Mouse (Mus musculus) heart, embryonic 14.5 days (tissue): ENCODE measurements around the gene Lbp. TPM values are rescaled to one million over a fixed set of nuclear protein-coding genes. Genes with fewer than 3 reads are reported as not detected.

ENCODE experiments used
- ATAC-seq: fragments of 200-750 bp; cut with Nextera tagmentation; 2 replicates; pipeline ENCODE4 v1.8.0; 2017; ENCODE audit warnings: low read depth, moderate TSS enrichment; ENCODE audit not compliant: insufficient number of reproducible peaks, insufficient read depth, low FRiP score
- H3K27ac ChIP-seq, 2 experiments: fragments of 200-500 bp in 1 of 2; fragments of 300-500 bp in 1 of 2; sonication (generic) in 1 of 2; replicated peaks in 1 of 2; 2 replicates each; pipeline ENCODE4 v1.5.1; 2012 to 2014; ENCODE audit warnings: low read depth in 2 of 2, low read length in 2 of 2, control low read depth in 1 of 2, mild to moderate bottlenecking in 1 of 2, mixed read lengths in 1 of 2; ENCODE audit not compliant: control insufficient read depth in 1 of 2, insufficient read depth in 1 of 2
- H3K27me3 ChIP-seq: fragments of 300-500 bp; sonication (generic); 2 replicates; pipeline ENCODE4 v1.6.1; 2014; ENCODE audit warnings: mild to moderate bottlenecking, low read length, control low read depth; ENCODE audit not compliant: control insufficient read depth, insufficient read depth
- H3K36me3 ChIP-seq: fragments of 300-500 bp; sonication (generic); 2 replicates; pipeline ENCODE4 v1.6.1; 2014; ENCODE audit warnings: mild to moderate bottlenecking, control low read depth, low read length, mixed read lengths; ENCODE audit not compliant: control insufficient read depth, insufficient read depth
- H3K4me1 ChIP-seq, 2 experiments: fragments of 200-500 bp in 1 of 2; fragments of 300-500 bp in 1 of 2; sonication (generic) in 1 of 2; 2 replicates each; pipeline ENCODE4 v1.6.1; 2012 to 2014; ENCODE audit warnings: low read length in 2 of 2, control low read depth in 1 of 2, mixed read lengths in 1 of 2; ENCODE audit not compliant: control insufficient read depth in 2 of 2, insufficient read depth in 2 of 2
- H3K4me2 ChIP-seq: fragments of 300-500 bp; sonication (generic); 2 replicates; pipeline ENCODE4 v1.6.1; 2014; ENCODE audit warnings: mild to moderate bottlenecking, low read length
- H3K4me3 ChIP-seq, 2 experiments: fragments of 200-500 bp in 1 of 2; fragments of 300-500 bp in 1 of 2; sonication (generic) in 1 of 2; 2 replicates each; pipeline ENCODE4 v1.5.1; 2012 to 2014; ENCODE audit warnings: low read length in 2 of 2, mild to moderate bottlenecking in 2 of 2, control low read depth in 1 of 2, low read depth in 1 of 2, moderate library complexity in 1 of 2; ENCODE audit not compliant: control insufficient read depth in 1 of 2, insufficient read depth in 1 of 2
- H3K9ac ChIP-seq: fragments of 300-500 bp; sonication (generic); 2 replicates; pipeline ENCODE4 v1.6.1; 2014; ENCODE audit warnings: mild to moderate bottlenecking, low read length
- H3K9me3 ChIP-seq: fragments of 300-500 bp; sonication (generic); 2 replicates; pipeline ENCODE4 v1.6.1; 2016; ENCODE audit warnings: low read length, control low read depth; ENCODE audit not compliant: control insufficient read depth
- WGBS: fragments of 180-500 bp; shearing (Covaris S2); extraction: QIAGEN DNeasy Blood & Tissue Kit; methylation state at CpG from one replicate; pipeline ENCODE4 v1.1.7; 2014; 5-methylcytosine and 5-hydroxymethylcytosine counted together
- polyA plus RNA-seq: library from polyadenylated mRNA; unstranded; fragments of >200 nt; fragmentation: Nextera tagmentation; extraction: Ambion mirVana; gene quantifications from 2 replicates; pipeline ENCODE4 v1.2.1, GENCODE M21; 2014

Gene Lbp
- polyA plus RNA-seq, 1 experiment from 2014 or later = 18.0 TPM

- Histone ChIP-seq H3K27me3 (no peaks in the 10 kb centered on the region), H3K9ac (no peak overlapping the region), H3K4me1 (no peaks in the 10 kb centered on the region), H3K4me3 (no peak overlapping the region), H3K27ac (no peak overlapping the region), H3K9me3 (no peaks in the 10 kb centered on the region), H3K36me3 (peaks cover 53% of the 10 kb centered on the region), H3K4me2 (no peak overlapping the region)
- ATAC-seq = no peak
- 77% methylated on average over 3 of the region's 3 CpGs for WGBS
These were observed 46.7 kb downstream of the Lbp start for GRCm38 (mm10) chr2:158352801-158353520.

- H3K36me3 ChIP-seq = peaks cover 69% of the 10 kb centered on the region
- no peaks in the 10 kb centered on the region for H3K27me3 ChIP-seq
These were observed 48.2 kb downstream of the Lbp start for GRCm38 (mm10) chr2:158354348-158355114.

GRCm38 (mm10) chr2:158355238-158355637 is 48.9 kb downstream of the Lbp start:
- no peak overlapping the region for H3K9ac ChIP-seq
- no peak for ATAC-seq

More at GRCm38 (mm10) chr2:158354348-158355114, 48.2 kb downstream of the Lbp start:
- H3K4me2 ChIP-seq = no peak overlapping the region
- H3K4me1 ChIP-seq = peaks cover 0 to 9% of the 10 kb centered on the region in 2 experiments; a peak in 1 of 4 replicates
- 83% methylated on average over 7 of the region's 7 CpGs for WGBS
- no peak overlapping the region for H3K9ac ChIP-seq
- no peak overlapping the region for H3K27ac ChIP-seq
- H3K4me3 ChIP-seq = no peak overlapping the region
- H3K9me3 ChIP-seq = no peaks in the 10 kb centered on the region
- no peak for ATAC-seq

DNA sequence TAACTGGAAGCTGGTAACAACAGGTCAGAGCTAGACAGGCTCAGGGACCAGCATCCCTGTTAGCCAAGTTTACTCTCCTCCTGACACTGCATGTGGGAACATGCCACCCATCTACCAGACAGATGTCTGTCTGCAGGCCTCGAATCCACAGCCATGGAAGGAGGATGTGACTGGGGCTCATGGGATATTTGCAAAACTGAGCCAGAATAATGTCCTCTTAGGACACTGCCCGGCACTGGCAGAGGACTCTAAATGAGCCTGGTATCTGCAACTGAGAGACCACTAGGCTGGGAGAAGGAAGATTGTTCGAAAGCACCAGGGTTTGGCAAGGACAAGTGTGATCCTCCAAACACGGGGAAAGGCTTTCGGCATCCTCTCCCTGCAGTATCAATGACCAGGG is 49.8 kb downstream of the Lbp start:
- Histone ChIP-seq H3K9me3 (no peaks in the 10 kb centered on the region), H3K27me3 (no peaks in the 10 kb centered on the region), H3K36me3 (peaks cover 77% of the 10 kb centered on the region), H3K27ac (no peak overlapping the region), H3K4me2 (no peak overlapping the region), H3K4me1 (peaks cover 6 to 19% of the 10 kb centered on the region in 2 experiments), H3K9ac (no peak overlapping the region), H3K4me3 (no peak overlapping the region)
- 87% methylated on average over 5 of the region's 5 CpGs for WGBS
- no peak for ATAC-seq

More at GRCm38 (mm10) chr2:158355238-158355637, 48.9 kb downstream of the Lbp start:
- 88% methylated on average over 2 of the region's 2 CpGs for WGBS
- Histone ChIP-seq H3K27ac (no peak overlapping the region), H3K36me3 (peaks cover 76% of the 10 kb centered on the region), H3K27me3 (no peaks in the 10 kb centered on the region), H3K9me3 (no peaks in the 10 kb centered on the region), H3K4me3 (no peak overlapping the region), H3K4me2 (no peak overlapping the region), H3K4me1 (peaks cover 2 to 14% of the 10 kb centered on the region in 2 experiments)

DNA sequence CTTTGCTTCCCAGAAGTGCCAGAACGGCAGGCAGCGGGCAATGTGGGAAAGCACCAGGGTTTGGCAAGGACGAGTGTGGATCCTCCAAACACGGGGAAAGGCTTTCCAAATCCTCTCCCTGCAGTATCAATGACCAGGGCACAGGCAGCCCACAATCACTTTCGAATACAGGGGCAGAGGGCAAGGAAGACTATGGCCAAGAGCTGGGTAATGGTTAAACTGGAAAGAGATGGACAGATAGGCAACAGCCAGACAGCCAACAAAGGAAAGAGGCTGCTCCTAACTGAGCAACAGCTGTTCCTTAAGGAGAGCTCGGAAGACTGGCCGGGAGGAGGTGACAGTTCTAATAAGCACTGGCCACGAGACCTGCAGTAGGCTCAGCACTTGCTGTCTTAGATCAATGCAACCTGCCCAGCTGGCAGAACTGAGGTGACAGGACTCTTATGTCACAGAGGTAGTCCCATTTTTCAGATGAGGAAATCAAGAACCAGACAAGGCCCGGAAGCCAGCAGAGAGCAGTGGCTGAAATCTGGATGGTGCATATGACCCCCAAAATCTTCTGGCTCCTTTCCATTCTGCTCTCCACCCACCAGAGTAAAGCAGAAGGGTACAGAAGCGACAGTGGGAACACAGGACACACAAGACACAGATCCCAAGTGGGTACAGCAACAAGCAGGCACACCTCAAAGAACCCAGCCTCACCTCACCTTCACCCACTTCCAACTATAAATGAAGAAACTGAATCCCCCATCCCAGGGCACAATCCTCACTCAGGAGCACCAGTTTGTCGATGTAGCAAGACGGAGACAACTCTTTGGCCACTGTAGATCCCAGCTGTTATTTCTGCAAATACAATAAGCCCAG is 53.7 kb downstream of the Lbp start:
- no peak overlapping the region for H3K27ac ChIP-seq
- no peaks in the 10 kb centered on the region for H3K27me3 ChIP-seq
- H3K4me3 ChIP-seq = peak overlapping the region; percentile 76 to 84
- H3K9ac ChIP-seq = peak overlapping the region; percentile 91
- H3K9me3 ChIP-seq = no peaks in the 10 kb centered on the region
- ATAC-seq = no peak
- peaks cover 8 to 19% of the 10 kb centered on the region in 2 experiments for H3K4me1 ChIP-seq
- H3K36me3 ChIP-seq = peaks cover 54% of the 10 kb centered on the region
- WGBS = 69% methylated on average over 12 of the region's 12 CpGs
- peak overlapping the region; percentile 85 for H3K4me2 ChIP-seq

- WGBS = 0% methylated on average over 41 of the region's 41 CpGs
These were observed 54.8 kb downstream of the Lbp start for GRCm38 (mm10) chr2:158360873-158361677.

More at GRCm38 (mm10) chr2:158360873-158361677, 54.8 kb downstream of the Lbp start:
- Histone ChIP-seq H3K36me3 (peaks cover 43% of the 10 kb centered on the region), H3K4me1 (peaks cover 8 to 19% of the 10 kb centered on the region in 2 experiments), H3K27ac (peak overlapping the region; percentile 73 to 77), H3K4me2 (peak overlapping the region; percentile 85), H3K27me3 (no peaks in the 10 kb centered on the region), H3K9ac (peak overlapping the region; percentile 91), H3K4me3 (peak overlapping the region; percentile 76 to 84), H3K9me3 (no peaks in the 10 kb centered on the region)
- peak; percentile 85 for ATAC-seq
